Mouse (Mus musculus) ES-CJ7 (cell line): Measurements from ENCODE around the gene Shc4.

ENCODE experiments used
- DNase-seq: peaks from one replicate; pipeline ENCODE4 v3.0.0; 2011; ENCODE audit warnings: low read depth, low spot score

Shc4 gene

GRCm38 (mm10) chr2:125644912-125645311, 79.0 kb downstream of the Shc4 start:
- DNase-seq: no peak

- DNase-seq: no peak
Observed at GRCm38 (mm10) chr2:125637331-125637730, 86.6 kb downstream of the Shc4 start.

- no peak for DNase-seq
Observed at GRCm38 (mm10) chr2:125630010-125630409, 93.9 kb downstream of the Shc4 start.

- DNase-seq: no peak
Observed at GRCm38 (mm10) chr2:125628487-125628886, 95.5 kb downstream of the Shc4 start.

- no peak for DNase-seq
Observed at GRCm38 (mm10) chr2:125626536-125626935, 97.4 kb downstream of the Shc4 start.

GRCm38 (mm10) chr2:125624837-125625351, 99.1 kb downstream of the Shc4 start, which contains the start of gene Cep152:
Gene Cep152, minus strand, starts transcription at chr2:125625113.
- DNase-seq: peak; percentile 96

GRCm38 (mm10) chr2:125624127-125624685, 99.7 kb downstream of the Shc4 start:
- no peak for DNase-seq

- DNase-seq: no peak
Observed at GRCm38 (mm10) chr2:125623211-125623610, 100.7 kb downstream of the Shc4 start.

GRCm38 (mm10) chr2:125620213-125620907, 103.6 kb downstream of the Shc4 start:
- no peak for DNase-seq

GRCm38 (mm10) chr2:125615858-125616424, 108.0 kb downstream of the Shc4 start:
- no peak for DNase-seq

- no peak for DNase-seq
Observed at GRCm38 (mm10) chr2:125615440-125615839, 108.5 kb downstream of the Shc4 start.

- DNase-seq: no peak
Observed at GRCm38 (mm10) chr2:125606220-125606845, 117.6 kb downstream of the Shc4 start.

- DNase-seq: peak; percentile 42
Observed at GRCm38 (mm10) chr2:125604646-125605045, 119.3 kb downstream of the Shc4 start.

GRCm38 (mm10) chr2:125602970-125603369, 121.0 kb downstream of the Shc4 start:
- DNase-seq: no peak

GRCm38 (mm10) chr2:125598958-125599357, 125.0 kb downstream of the Shc4 start:
- no peak for DNase-seq

- DNase-seq: no peak
Observed at GRCm38 (mm10) chr2:125598251-125598650, 125.7 kb downstream of the Shc4 start.

GRCm38 (mm10) chr2:125594786-125595185, 129.2 kb downstream of the Shc4 start:
- DNase-seq: no peak

GRCm38 (mm10) chr2:125594072-125594471, 129.9 kb downstream of the Shc4 start:
- DNase-seq: no peak

GRCm38 (mm10) chr2:125591895-125592294, 132.1 kb downstream of the Shc4 start:
- no peak for DNase-seq

- DNase-seq: no peak
Observed at GRCm38 (mm10) chr2:125589287-125589686, 134.7 kb downstream of the Shc4 start.

- no peak for DNase-seq
Observed at GRCm38 (mm10) chr2:125581081-125581480, 142.9 kb downstream of the Shc4 start.

GRCm38 (mm10) chr2:125577670-125578069, 146.3 kb downstream of the Shc4 start:
- DNase-seq: no peak
